Mouse (Mus musculus) lung, postnatal 0 days (tissue): Measurements from ENCODE around the gene Leprot.

ENCODE experiments used
- CTCF ChIP-seq: IDR thresholded peaks from 2 replicates; pipeline ENCODE4 v1.5.1; 2016; ENCODE audit warnings: antibody characterized with exemption, mild to moderate bottlenecking
- EP300 ChIP-seq: IDR thresholded peaks from 2 replicates; pipeline ENCODE4 v1.6.1; 2016; ENCODE audit warnings: antibody characterized with exemption, mild to moderate bottlenecking, control low read depth

DNA sequence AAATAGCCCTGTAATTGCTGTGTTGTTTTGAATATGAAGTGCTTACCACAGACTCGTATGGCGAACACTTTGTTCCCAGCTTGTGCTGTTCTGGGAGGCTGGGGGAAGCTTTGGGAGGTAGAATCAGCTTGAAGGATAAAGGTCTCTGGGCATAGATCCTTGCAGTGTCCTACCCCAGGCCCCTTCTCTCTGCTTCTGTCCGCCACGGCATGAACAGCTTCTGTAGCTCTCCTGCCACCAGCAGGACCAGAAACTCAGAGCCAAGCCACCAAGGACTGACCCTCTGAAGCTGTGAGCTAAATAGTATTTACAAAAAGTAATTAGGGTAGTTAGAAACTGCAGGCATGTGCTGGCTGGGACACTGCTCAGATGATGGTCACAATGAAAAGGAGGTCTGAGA is 17.2 kb downstream of the Leprot start:
- no peak for TF ChIP-seq CTCF
- no peak for TF ChIP-seq EP300
